Mouse (Mus musculus): Measurements from ENCODE around the gene Lbh. TPM values are rescaled to one million over a fixed set of nuclear protein-coding genes. Genes with fewer than 3 reads are reported as not detected.

Gene Lbh
- 4.1 and 4.5 TPM in 2 replicates for polyA plus RNA-seq (2016; fragmentation: Nextera tagmentation; extraction: Ambion mirVana)

- WGBS, result under 1% methylated on average over 35 of the region's 35 CpGs
- Histone ChIP-seq H3K9me3 (no peaks in the 10 kb centered on the region), H3K4me1 (peaks cover 46% of the 10 kb centered on the region), H3K9ac (peak within 1 kb of the TSS; percentile 92), H3K4me3 (replicated peaks) (peak within 1 kb of the TSS; percentile 70), H3K4me2 (peak within 1 kb of the TSS; percentile 83), H3K27me3 (peaks cover 16% of the 10 kb centered on the region), H3K36me3 (replicated peaks) (peaks cover 16% of the 10 kb centered on the region), H3K27ac (peak within 1 kb of the TSS; percentile 87)
- ATAC-seq (ENCODE audit: low FRiP score), result peak; percentile 92
Measured at GRCm38 (mm10) chr17:72918053-72918452, at the start of gene Lbh. TSS of gene Lbh (plus strand) at chr17:72918305.

GRCm38 (mm10) chr17:72878979-72879378, 39.1 kb upstream of the Lbh start:
- Histone ChIP-seq H3K27me3 (no peaks in the 10 kb centered on the region), H3K9me3 (no peaks in the 10 kb centered on the region), H3K9ac (no peak overlapping the region), H3K27ac (no peak overlapping the region), H3K36me3 (replicated peaks) (no peaks in the 10 kb centered on the region), H3K4me1 (no peaks in the 10 kb centered on the region), H3K4me2 (no peak overlapping the region), H3K4me3 (replicated peaks) (no peak overlapping the region)
- ATAC-seq (ENCODE audit: low FRiP score), result no peak
- WGBS, result 95% methylated on average over 9 of the region's 9 CpGs

DNA sequence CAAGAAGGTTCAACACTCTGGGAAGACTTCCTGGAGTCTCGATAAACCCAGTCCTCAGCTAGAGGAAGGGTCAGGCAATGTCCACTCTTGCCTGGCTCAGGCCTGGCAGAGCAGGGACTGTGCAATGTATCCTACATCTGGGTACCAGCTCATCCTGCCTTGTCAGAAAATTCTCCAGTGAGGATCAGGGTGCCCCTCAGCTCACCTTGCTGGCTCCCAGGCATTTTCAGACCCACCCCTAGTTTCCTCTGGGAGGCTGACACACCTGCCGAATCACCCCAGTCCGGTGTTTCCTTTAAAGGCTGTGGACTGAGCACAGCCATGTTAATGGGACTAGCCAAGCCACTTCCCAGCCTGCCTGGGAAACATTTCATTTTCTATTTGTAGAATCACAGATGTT, 37.9 kb upstream of the Lbh start:
- H3K27me3 ChIP-seq, result no peaks in the 10 kb centered on the region
- no peaks in the 10 kb centered on the region for H3K9me3 ChIP-seq
- H3K4me2 ChIP-seq, result no peak overlapping the region
- H3K9ac ChIP-seq, result no peak overlapping the region
- no peak for ATAC-seq (ENCODE audit: low FRiP score)
- H3K36me3 ChIP-seq (replicated peaks), result no peaks in the 10 kb centered on the region
- WGBS, result 86% methylated on average over 3 of the region's 3 CpGs
- H3K4me3 ChIP-seq (replicated peaks), result no peak overlapping the region
- no peak overlapping the region for H3K27ac ChIP-seq
- H3K4me1 ChIP-seq, result no peaks in the 10 kb centered on the region

DNA sequence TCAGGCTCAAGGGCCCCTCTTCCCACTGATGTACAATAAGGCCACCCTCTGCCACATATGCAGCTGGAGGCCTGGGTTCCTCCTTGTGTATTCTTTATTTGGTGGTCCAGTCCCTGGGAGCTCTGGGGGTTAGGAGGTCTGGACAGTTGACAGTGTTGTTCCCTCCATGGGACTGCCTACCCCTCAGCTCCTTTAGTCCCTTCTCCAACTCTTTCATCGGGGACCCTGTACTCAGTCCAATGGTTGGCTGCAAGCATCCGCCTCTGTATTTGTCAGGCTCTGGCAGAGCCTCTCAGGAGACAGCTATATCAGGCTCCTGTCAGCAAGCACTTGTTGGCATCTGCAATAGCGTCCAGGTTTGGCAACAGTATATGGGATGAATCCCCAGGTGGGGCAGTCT, 37.1 kb upstream of the Lbh start:
- Histone ChIP-seq H3K27ac (no peak overlapping the region), H3K9me3 (no peaks in the 10 kb centered on the region), H3K9ac (no peak overlapping the region), H3K36me3 (replicated peaks) (no peaks in the 10 kb centered on the region), H3K4me2 (no peak overlapping the region), H3K27me3 (no peaks in the 10 kb centered on the region), H3K4me3 (replicated peaks) (no peak overlapping the region), H3K4me1 (no peaks in the 10 kb centered on the region)
- no peak for ATAC-seq (ENCODE audit: low FRiP score)
- WGBS, result 83% methylated on average over 3 of the region's 3 CpGs

- no peaks in the 10 kb centered on the region for H3K27me3 ChIP-seq
- H3K27ac ChIP-seq, result no peak overlapping the region
- WGBS, result 56% methylated on average over 1 of the region's 1 CpGs
- no peaks in the 10 kb centered on the region for H3K4me1 ChIP-seq
- H3K9me3 ChIP-seq, result no peaks in the 10 kb centered on the region
- H3K36me3 ChIP-seq (replicated peaks), result no peaks in the 10 kb centered on the region
- ATAC-seq (ENCODE audit: low FRiP score), result no peak
- no peak overlapping the region for H3K4me2 ChIP-seq
- no peak overlapping the region for H3K9ac ChIP-seq
- no peak overlapping the region for H3K4me3 ChIP-seq (replicated peaks)
Measured at GRCm38 (mm10) chr17:72881804-72882203, 36.3 kb upstream of the Lbh start.

DNA sequence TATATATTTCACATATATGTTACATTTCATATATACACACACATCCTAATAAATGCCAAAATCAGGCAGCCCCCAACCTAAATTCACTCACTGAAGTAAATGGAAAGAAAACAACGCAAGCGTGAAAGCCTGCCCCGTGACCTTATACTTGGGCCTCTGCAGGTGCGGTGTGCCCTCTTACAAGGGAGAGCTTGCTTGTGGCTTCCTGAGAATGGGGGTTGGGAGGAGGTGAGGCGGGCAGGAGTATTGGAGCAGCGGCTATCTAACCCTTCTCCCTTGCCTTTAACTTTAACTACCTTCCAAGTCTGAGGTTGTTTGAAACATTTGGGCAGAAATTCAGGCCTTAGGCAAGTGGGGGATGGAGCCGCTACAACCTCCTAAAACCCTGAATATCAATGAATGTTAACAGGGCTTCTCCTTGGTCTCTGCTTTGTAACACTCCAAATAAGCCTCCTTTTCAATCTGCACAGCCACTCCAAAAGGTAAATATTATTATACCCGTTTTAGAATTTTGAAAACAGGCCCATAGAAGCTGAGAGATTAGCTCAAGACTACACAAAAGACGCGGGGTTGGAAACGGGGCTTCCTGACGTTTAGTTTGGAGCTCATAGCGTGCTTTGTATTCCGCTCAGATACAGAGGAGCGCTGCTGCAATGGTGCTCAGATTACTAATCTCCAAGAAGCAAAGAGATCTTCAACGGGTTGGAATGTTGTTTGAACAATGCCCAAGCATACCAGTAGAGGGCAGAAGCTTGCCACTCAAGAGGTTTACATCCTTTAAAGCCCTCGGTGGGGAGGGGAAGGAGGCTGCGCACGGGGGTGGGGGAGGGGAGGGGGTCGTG, 28.3 kb upstream of the Lbh start:
- no peaks in the 10 kb centered on the region for H3K9me3 ChIP-seq
- 7% methylated on average over 20 of the region's 20 CpGs for WGBS
- H3K27me3 ChIP-seq, result peaks cover 31% of the 10 kb centered on the region
- H3K27ac ChIP-seq, result 0 out of 2 replicates have a peak overlapping the region, but pooled peaks have one; percentile 31
- no peak overlapping the region for H3K4me3 ChIP-seq (replicated peaks)
- H3K4me2 ChIP-seq, result peak overlapping the region; percentile 36
- no peaks in the 10 kb centered on the region for H3K36me3 ChIP-seq (replicated peaks)
- peak; percentile 88 for ATAC-seq (ENCODE audit: low FRiP score)
- no peak overlapping the region for H3K9ac ChIP-seq
- H3K4me1 ChIP-seq, result peaks cover 12% of the 10 kb centered on the region

- no peak overlapping the region for H3K4me3 ChIP-seq (replicated peaks)
- peaks cover 12% of the 10 kb centered on the region for H3K4me1 ChIP-seq
- no peak overlapping the region for H3K27ac ChIP-seq
- H3K36me3 ChIP-seq (replicated peaks), result no peaks in the 10 kb centered on the region
- no peak overlapping the region; the same call in 1 of the 2 replicates for H3K4me2 ChIP-seq
- H3K27me3 ChIP-seq, result peaks cover 31% of the 10 kb centered on the region
- no peaks in the 10 kb centered on the region for H3K9me3 ChIP-seq
- peak; percentile 47; the same call in 1 of the 2 replicates for ATAC-seq (ENCODE audit: low FRiP score)
- H3K9ac ChIP-seq, result no peak overlapping the region
- WGBS, result 54% methylated on average over 8 of the region's 8 CpGs
Measured at GRCm38 (mm10) chr17:72890398-72890898, 27.7 kb upstream of the Lbh start.

GRCm38 (mm10) chr17:72891556-72891955, 26.5 kb upstream of the Lbh start:
- no peaks in the 10 kb centered on the region for H3K9me3 ChIP-seq
- no peak overlapping the region for H3K9ac ChIP-seq
- no peak overlapping the region for H3K4me2 ChIP-seq
- H3K4me3 ChIP-seq (replicated peaks), result no peak overlapping the region
- peaks cover 31% of the 10 kb centered on the region for H3K27me3 ChIP-seq
- H3K27ac ChIP-seq, result no peak overlapping the region
- H3K36me3 ChIP-seq (replicated peaks), result no peaks in the 10 kb centered on the region
- H3K4me1 ChIP-seq, result peaks cover 12% of the 10 kb centered on the region
- whole genome bisulfite sequencing, result 89% methylated on average over 6 of the region's 6 CpGs
- no peak for ATAC-seq (ENCODE audit: low FRiP score)

DNA sequence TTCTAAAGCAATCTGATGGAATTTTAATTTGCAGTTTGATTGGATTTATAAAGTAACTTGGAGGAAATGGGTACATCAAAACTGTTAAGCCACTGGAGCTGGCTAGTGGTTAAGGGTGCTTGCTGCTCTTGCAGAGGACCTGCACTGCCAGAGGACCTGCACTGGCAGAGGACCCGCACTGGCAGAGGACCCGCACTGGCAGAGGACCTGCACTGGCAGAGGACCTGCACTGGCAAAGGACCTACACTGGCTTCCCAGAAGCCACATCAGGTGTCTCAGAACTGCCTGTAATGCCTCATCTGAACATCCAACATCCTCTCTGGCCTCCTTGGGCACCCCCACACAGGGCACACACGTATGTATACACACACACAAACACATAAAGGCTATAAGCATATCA, 22.6 kb upstream of the Lbh start:
- Histone ChIP-seq H3K36me3 (replicated peaks) (no peaks in the 10 kb centered on the region), H3K4me3 (replicated peaks) (no peak overlapping the region), H3K9me3 (no peaks in the 10 kb centered on the region), H3K4me2 (no peak overlapping the region), H3K27ac (no peak overlapping the region), H3K4me1 (peaks cover 2% of the 10 kb centered on the region), H3K27me3 (peaks cover 12% of the 10 kb centered on the region), H3K9ac (no peak overlapping the region)
- ATAC-seq (ENCODE audit: low FRiP score), result no peak
- WGBS, result 82% methylated on average over 3 of the region's 3 CpGs

GRCm38 (mm10) chr17:72897076-72897475, 21.0 kb upstream of the Lbh start:
- WGBS, result 88% methylated on average over 7 of the region's 7 CpGs

GRCm38 (mm10) chr17:72897961-72898360, 20.1 kb upstream of the Lbh start:
- no peaks in the 10 kb centered on the region for H3K9me3 ChIP-seq
- no peaks in the 10 kb centered on the region for H3K4me1 ChIP-seq
- no peak overlapping the region for H3K4me2 ChIP-seq
- H3K9ac ChIP-seq, result no peak overlapping the region
- no peak for ATAC-seq (ENCODE audit: low FRiP score)
- H3K27ac ChIP-seq, result no peak overlapping the region
- H3K4me3 ChIP-seq (replicated peaks), result no peak overlapping the region
- no peaks in the 10 kb centered on the region for H3K27me3 ChIP-seq
- H3K36me3 ChIP-seq (replicated peaks), result no peaks in the 10 kb centered on the region
- WGBS, result 89% methylated on average over 5 of the region's 5 CpGs

More at GRCm38 (mm10) chr17:72897076-72897475, 21.0 kb upstream of the Lbh start:
- no peak overlapping the region for H3K27ac ChIP-seq
- no peaks in the 10 kb centered on the region for H3K36me3 ChIP-seq (replicated peaks)
- H3K4me2 ChIP-seq, result no peak overlapping the region
- H3K4me3 ChIP-seq (replicated peaks), result no peak overlapping the region
- ATAC-seq (ENCODE audit: low FRiP score), result no peak
- H3K4me1 ChIP-seq, result no peaks in the 10 kb centered on the region
- H3K9ac ChIP-seq, result no peak overlapping the region
- H3K9me3 ChIP-seq, result no peaks in the 10 kb centered on the region
- peaks cover 2% of the 10 kb centered on the region; the same call in 1 of the 2 replicates for H3K27me3 ChIP-seq

GRCm38 (mm10) chr17:72898775-72899174, 19.3 kb upstream of the Lbh start:
- no peaks in the 10 kb centered on the region for H3K9me3 ChIP-seq
- H3K4me2 ChIP-seq, result no peak overlapping the region
- ATAC-seq (ENCODE audit: low FRiP score), result no peak
- no peaks in the 10 kb centered on the region for H3K27me3 ChIP-seq
- no peaks in the 10 kb centered on the region for H3K4me1 ChIP-seq
- no peak overlapping the region for H3K4me3 ChIP-seq (replicated peaks)
- H3K27ac ChIP-seq, result no peak overlapping the region
- no peak overlapping the region for H3K9ac ChIP-seq
- WGBS, result 70% methylated on average over 3 of the region's 3 CpGs
- H3K36me3 ChIP-seq (replicated peaks), result no peaks in the 10 kb centered on the region

DNA sequence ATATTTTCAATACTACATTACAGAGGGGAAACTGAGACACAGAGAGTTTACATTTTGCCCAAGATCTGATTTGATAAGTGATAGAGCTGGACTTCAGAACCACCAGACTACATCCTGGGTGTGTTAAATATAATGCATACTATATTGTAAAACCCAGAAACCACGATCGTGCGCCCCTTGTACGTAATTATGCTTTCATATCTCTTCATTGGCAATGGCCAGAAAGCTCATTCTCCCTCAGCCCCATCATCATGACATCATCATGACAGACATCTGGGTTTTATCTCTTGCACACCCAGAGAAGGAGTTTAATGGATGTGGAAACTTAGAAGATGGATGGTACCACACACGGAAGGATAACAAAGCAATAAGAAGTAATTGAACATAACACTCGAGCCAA, 17.1 kb upstream of the Lbh start:
- H3K9me3 ChIP-seq, result no peaks in the 10 kb centered on the region
- no peak overlapping the region for H3K9ac ChIP-seq
- no peaks in the 10 kb centered on the region for H3K36me3 ChIP-seq (replicated peaks)
- no peak for ATAC-seq (ENCODE audit: low FRiP score)
- no peaks in the 10 kb centered on the region for H3K4me1 ChIP-seq
- no peak overlapping the region for H3K4me3 ChIP-seq (replicated peaks)
- H3K27ac ChIP-seq, result no peak overlapping the region
- WGBS, result 89% methylated on average over 6 of the region's 6 CpGs
- no peak overlapping the region for H3K4me2 ChIP-seq
- H3K27me3 ChIP-seq, result no peaks in the 10 kb centered on the region

All from forebrain, embryonic 12.5 days (tissue).